Mouse (Mus musculus): ENCODE measurements around the gene Lat.
"Not testable (repeated sequence)": the region's sequence is repeated elsewhere in the genome, so short reads cannot be mapped to it uniquely, and the experiment has no call there.

Gene Lat

DNA sequence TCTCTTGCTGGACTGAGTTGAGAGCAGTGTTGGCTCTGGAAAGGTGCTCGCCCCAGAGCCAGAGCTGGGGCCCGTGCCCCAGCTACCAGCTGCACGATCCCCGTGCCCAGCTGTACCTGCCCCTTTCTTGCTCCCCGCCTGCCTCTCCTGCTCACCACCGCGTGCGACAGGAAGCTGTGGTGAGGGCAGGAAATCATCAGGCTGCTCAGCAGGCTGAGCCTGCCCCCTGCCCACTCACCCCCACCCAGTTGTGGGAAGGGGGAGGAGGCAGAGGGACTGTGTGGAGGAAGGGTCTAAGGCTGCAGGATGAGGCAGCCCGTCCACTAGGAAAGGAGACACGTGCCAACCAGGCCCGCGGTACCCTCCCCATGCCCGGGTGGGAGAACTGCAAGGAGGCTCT, at the start of gene Lat:
Lat (minus strand) TSS at position 178 of the 400 bp plus-strand sequence.
- in situ Hi-C loops (cut with MboI; ENCODE audit: unreplicated experiment in 2 of 2) = no loop called here

GRCm38 (mm10) chr7:126418496-126418895, 49.1 kb upstream of the Lat start:
- in situ Hi-C loops (cut with MboI; ENCODE audit: unreplicated experiment in 2 of 2) = no loop called here

GRCm38 (mm10) chr7:126417606-126418005, 48.2 kb upstream of the Lat start:
- in situ Hi-C loops (cut with MboI; ENCODE audit: unreplicated experiment in 2 of 2) = no loop called here

DNA sequence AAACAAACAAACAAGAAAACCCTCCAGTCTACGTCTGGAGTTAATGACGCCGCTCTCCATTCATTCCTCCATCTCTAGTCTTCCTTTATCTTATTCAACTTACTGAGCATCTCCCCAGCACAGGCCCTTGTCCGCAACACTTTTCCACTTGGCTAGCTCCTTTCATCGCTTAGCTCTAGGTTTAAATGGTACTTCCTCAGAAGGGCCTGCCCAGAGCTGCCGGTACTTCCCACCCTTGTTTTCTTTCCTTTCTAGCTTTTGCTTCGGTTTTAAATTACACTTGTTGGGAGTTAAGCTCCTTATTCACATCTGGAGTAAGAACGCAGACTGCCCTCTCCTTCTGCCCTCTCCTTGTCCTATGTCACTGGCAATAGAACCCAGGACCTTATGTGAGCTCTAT, 47.7 kb upstream of the Lat start:
- in situ Hi-C loops (cut with MboI; ENCODE audit: unreplicated experiment in 2 of 2) = no loop called here

GRCm38 (mm10) chr7:126416615-126417014, 47.2 kb upstream of the Lat start:
- in situ Hi-C loops (cut with MboI; ENCODE audit: unreplicated experiment in 2 of 2) = no loop called here

DNA sequence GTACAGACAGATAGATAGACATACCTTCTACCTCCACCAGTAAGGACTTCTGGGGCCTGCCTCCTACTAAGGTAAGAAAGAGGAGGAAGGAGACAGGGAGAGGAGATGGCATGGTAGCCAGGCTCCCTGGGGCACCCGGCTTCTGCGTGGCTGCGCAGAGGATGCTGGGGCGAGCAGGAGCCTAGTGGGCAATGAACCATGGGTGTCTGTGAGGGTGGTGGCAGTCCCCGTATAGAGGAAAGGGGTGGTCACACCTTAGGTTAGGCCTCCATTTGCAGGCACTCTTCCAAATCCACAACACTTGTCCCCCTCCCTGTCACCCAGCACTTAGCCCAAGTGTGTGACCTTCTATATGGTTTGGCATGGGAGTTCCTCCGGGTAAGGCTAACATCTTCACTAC, 45.4 kb upstream of the Lat start, which contains the start of gene Cd19:
Cd19 (minus strand) TSS at position 165 of the 400 bp plus-strand sequence.
- in situ Hi-C loops (cut with MboI; ENCODE audit: unreplicated experiment in 2 of 2) = no loop called here

GRCm38 (mm10) chr7:126411061-126411460, 41.7 kb upstream of the Lat start:
- in situ Hi-C loops (cut with MboI; ENCODE audit: unreplicated experiment in 2 of 2) = no loop called here

- in situ Hi-C loops (cut with MboI; ENCODE audit: unreplicated experiment in 2 of 2) = no loop called here
These were observed 39.3 kb upstream of the Lat start for GRCm38 (mm10) chr7:126408686-126409085.

- in situ Hi-C loops (cut with MboI; ENCODE audit: unreplicated experiment in 2 of 2) = not testable (repeated sequence)
These were observed 33.1 kb upstream of the Lat start for GRCm38 (mm10) chr7:126402518-126402917.

DNA sequence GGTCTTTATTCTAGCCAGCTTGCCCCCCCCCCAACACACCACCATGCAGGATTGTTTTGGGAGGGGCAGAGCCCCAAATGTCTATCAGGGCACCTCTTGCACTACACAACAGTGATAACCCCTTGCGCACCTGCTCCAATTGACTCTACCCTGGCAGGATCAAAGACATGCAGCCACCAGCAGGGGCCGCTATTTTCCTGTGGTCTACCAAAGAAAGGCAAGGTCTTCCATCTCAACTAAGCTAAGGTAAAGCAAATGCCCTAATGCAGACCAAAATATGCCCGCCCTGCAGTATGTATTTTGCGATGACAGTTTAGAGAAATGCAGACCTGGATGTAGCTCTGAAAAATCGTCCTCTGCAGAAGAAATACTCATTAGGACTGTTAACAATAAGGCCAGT, 30.2 kb upstream of the Lat start:
- in situ Hi-C loops (cut with MboI; ENCODE audit: unreplicated experiment in 2 of 2) = loop anchor here (5.0 kb wide), 2 partner anchors 38 to 73 kb away; no protein-coding TSS in a partner anchor

- in situ Hi-C loops (cut with MboI; ENCODE audit: unreplicated experiment in 2 of 2) = loop anchor here (5.0 kb wide), 2 partner anchors 39 to 74 kb away; no protein-coding TSS in a partner anchor
These were observed 28.5 kb upstream of the Lat start for GRCm38 (mm10) chr7:126397822-126398221.

- in situ Hi-C loops (cut with MboI; ENCODE audit: unreplicated experiment in 2 of 2) = loop anchor here (5.0 kb wide), 2 partner anchors 40 to 75 kb away; no protein-coding TSS in a partner anchor
These were observed 27.9 kb upstream of the Lat start for GRCm38 (mm10) chr7:126397221-126397620.

GRCm38 (mm10) chr7:126396298-126397119, 27.1 kb upstream of the Lat start, which contains the start of gene Nfatc2ip:
Gene Nfatc2ip (minus strand): TSS chr7:126396737.
- in situ Hi-C loops (cut with MboI; ENCODE audit: unreplicated experiment in 2 of 2) = loop anchor here (5.0 kb wide), 2 partner anchors 41 to 76 kb away; no protein-coding TSS in a partner anchor

DNA sequence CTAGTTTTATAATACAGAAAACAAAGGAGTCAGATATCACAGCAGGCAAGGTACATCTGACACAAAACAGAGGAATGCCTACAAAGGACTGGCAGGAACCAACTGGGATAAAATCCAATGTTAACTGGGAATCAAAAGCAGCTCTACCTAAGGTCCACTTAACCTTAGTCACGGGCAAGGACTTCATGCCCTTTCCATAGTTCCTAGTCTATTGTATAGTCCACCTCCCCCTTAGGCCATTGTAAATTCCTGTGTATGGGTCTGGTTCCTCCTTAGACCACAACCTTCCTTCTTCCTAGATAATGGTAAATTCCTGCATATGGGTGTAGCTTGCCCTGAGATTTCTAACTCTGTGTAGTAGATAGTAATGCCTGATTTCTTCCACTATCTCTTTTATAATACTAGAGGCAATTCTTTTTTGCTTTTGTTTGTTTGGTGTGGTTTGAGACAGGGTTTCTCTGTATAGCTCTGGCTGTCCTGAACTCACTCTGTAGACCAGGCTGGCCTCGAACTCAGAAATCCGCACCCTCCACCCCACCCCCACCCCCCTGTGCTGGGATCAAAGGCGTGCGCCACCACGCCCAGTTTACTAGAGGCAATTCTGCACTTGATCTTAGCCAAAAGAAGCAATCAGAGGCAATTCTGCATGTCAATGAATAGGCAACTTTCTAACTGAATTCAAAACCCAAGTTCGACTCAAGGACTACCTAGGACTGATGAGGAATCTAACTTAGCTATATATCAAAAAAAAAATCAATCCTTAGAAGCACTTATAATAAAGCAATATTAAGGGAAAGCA, 22.9 kb upstream of the Lat start:
- in situ Hi-C loops (cut with MboI; ENCODE audit: unreplicated experiment in 2 of 2) = loop anchor here in 1 of 2 experiments (5.0 kb wide), 1 partner anchor 135 kb away; no protein-coding TSS in a partner anchor

GRCm38 (mm10) chr7:126388185-126388584, 18.8 kb upstream of the Lat start:
- in situ Hi-C loops (cut with MboI; ENCODE audit: unreplicated experiment in 2 of 2) = loop anchor here in 1 of 2 experiments (5.0 kb wide), 1 partner anchor 139 kb away; no protein-coding TSS in a partner anchor

- in situ Hi-C loops (cut with MboI; ENCODE audit: unreplicated experiment in 2 of 2) = no loop called here
These were observed 14.2 kb upstream of the Lat start for GRCm38 (mm10) chr7:126383565-126383964.

DNA sequence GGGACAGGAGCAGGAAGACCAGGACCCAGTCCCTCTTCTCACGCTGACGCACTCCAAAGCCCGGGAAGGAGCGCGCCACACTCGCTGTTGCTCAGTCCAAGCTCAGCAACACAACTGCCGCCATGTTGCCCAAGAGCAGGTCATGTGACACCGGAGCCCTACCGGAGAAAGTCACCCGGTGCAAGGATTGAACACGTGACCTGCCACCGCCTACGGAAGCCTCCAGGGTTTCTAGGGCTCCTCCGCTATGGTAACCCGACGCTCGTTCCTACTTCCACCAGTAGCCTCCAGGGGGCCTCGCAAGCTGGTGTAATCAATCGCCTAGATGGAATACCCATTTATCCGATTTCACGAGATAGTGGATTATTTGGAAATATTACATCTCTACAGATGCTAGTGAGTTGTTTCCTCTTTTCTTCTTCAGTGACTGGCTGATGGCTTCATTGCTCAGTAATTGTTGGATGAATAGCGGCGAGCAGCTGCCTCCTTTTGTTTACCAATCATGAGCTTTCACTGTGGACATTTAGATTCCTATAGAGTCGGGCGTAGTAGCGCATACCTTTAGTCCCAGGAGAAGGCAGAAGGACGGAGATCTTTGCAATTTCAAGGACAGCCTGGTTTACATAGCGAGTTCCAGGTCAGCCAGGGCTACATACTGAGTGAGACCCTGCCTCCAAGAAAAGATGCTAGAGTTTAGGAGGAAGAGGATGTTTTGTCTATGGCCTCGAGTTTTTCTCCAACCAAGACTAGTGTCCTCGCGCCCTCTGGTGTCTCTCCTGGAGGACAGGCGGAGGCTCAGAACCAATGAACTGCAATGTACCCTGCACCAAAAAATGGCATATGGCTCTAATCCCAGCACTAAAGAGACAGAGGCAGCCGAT, 8.1 kb upstream of the Lat start, which contains the start of gene Spns1:
Spns1 (minus strand) TSS at position 173 of the 881 bp plus-strand sequence.
- in situ Hi-C loops (cut with MboI; ENCODE audit: unreplicated experiment in 2 of 2) = loop anchor here (5.0 kb wide), 2 partner anchors 55 to 115 kb away; no protein-coding TSS in a partner anchor

- in situ Hi-C loops (cut with MboI; ENCODE audit: unreplicated experiment in 2 of 2) = loop anchor here (5.0 kb wide), 2 partner anchors 55 to 115 kb away; no protein-coding TSS in a partner anchor
These were observed 7.5 kb upstream of the Lat start for GRCm38 (mm10) chr7:126376903-126377277.

- in situ Hi-C loops (cut with MboI; ENCODE audit: unreplicated experiment in 2 of 2) = loop anchor here (5.0 kb wide), 2 partner anchors 53 to 113 kb away; no protein-coding TSS in a partner anchor
These were observed 5.6 kb upstream of the Lat start for GRCm38 (mm10) chr7:126375012-126375411.

DNA sequence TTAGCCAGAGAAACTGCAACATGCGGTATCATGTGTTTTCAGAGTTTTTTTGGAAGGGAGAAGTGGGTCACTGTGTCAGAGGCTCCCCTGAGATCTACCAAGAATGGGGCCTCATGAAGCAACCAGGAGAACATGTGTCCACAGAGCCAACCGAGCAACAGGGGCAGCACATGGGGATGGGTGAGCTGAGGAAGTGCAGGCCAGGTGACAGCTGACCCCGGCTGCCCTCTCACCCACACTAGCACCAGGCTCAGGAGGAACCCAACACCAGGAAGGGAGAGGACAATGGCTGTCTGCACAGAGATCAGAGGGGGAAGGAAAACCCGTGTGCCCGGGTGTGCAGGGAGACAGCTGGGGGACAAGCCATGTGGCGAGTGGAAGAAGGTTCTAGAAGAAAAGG, 5.2 kb upstream of the Lat start:
- in situ Hi-C loops (cut with MboI; ENCODE audit: unreplicated experiment in 2 of 2) = no loop called here
